Mouse (Mus musculus) forebrain, embryonic 14.5 days (tissue): ENCODE results near the gene Iqsec1. TPM values are rescaled to one million over a fixed set of nuclear protein-coding genes. Genes with fewer than 3 reads are reported as not detected.

Experiments used
- ATAC-seq: fragments of 200-750 bp; cut with Nextera tagmentation; 2 replicates; pipeline ENCODE4 v1.8.0; 2017; ENCODE audit warnings: mild to moderate bottlenecking, moderate library complexity
- DNase-seq: peaks from one replicate; pipeline ENCODE4 v3.0.0-alpha.2; 2015; ENCODE audit warnings: low spot score
- H3K27ac ChIP-seq: fragments of 300-500 bp; sonication (generic); 2 replicates; pipeline ENCODE4 v1.5.1; 2014; ENCODE audit warnings: low read depth, mild to moderate bottlenecking, control low read depth, low read length, moderate library complexity
- H3K27me3 ChIP-seq: fragments of 300-500 bp; sonication (generic); replicated peaks from 2 replicates; pipeline ENCODE4 v1.6.1; 2014; ENCODE audit warnings: low read length, control low read depth, mixed read lengths; ENCODE audit not compliant: control insufficient read depth, insufficient read depth
- H3K36me3 ChIP-seq: fragments of 300-500 bp; sonication (generic); 2 replicates; pipeline ENCODE4 v1.6.1; 2014; ENCODE audit warnings: low read length, control low read depth; ENCODE audit not compliant: control insufficient read depth, insufficient read depth
- H3K4me1 ChIP-seq: fragments of 300-500 bp; sonication (generic); 2 replicates; pipeline ENCODE4 v1.6.1; 2014; ENCODE audit warnings: antibody characterized with exemption, low read length, control low read depth; ENCODE audit not compliant: control insufficient read depth, insufficient read depth
- H3K4me2 ChIP-seq: fragments of 300-500 bp; sonication (generic); 2 replicates; pipeline ENCODE4 v1.6.1; 2014; ENCODE audit warnings: mild to moderate bottlenecking, control low read depth, low read length
- H3K4me3 ChIP-seq: fragments of 300-500 bp; sonication (generic); 2 replicates; pipeline ENCODE4 v1.5.1; 2014; ENCODE audit warnings: low read depth, low read length, control low read depth
- H3K9ac ChIP-seq: fragments of 300-500 bp; sonication (generic); 2 replicates; pipeline ENCODE4 v1.6.1; 2014; ENCODE audit warnings: mild to moderate bottlenecking, low read length, control low read depth, moderate library complexity
- H3K9me3 ChIP-seq: fragments of 300-500 bp; sonication (generic); replicated peaks from 2 replicates; pipeline ENCODE4 v1.6.1; 2016; ENCODE audit warnings: low read length, control low read depth, mixed read lengths; ENCODE audit not compliant: control insufficient read depth
- WGBS: fragments of 180-500 bp; shearing (Covaris S2); extraction: QIAGEN DNeasy Blood & Tissue Kit; methylation state at CpG from one replicate; pipeline ENCODE4 v1.1.7; 2014; 5-methylcytosine and 5-hydroxymethylcytosine counted together
- polyA plus RNA-seq: library from polyadenylated mRNA; unstranded; fragments of >200 nt; fragmentation: Nextera tagmentation; extraction: Ambion mirVana; gene quantifications from 2 replicates; pipeline ENCODE4 v1.2.1, GENCODE M21; 2014

The Iqsec1 gene
- polyA plus RNA-seq, 1 experiment from 2014 or later, result 15.0 TPM

- H3K27me3 ChIP-seq, result no peaks in the 10 kb centered on the region
- no peak for DNase-seq
- no peaks in the 10 kb centered on the region for H3K9me3 ChIP-seq
- 83% methylated on average over 2 of the region's 2 CpGs for WGBS
- H3K4me2 ChIP-seq, result no peak overlapping the region
- no peak overlapping the region for H3K9ac ChIP-seq
- H3K36me3 ChIP-seq, result no peaks in the 10 kb centered on the region
- H3K4me1 ChIP-seq, result peaks cover 40% of the 10 kb centered on the region
- ATAC-seq, result peak; percentile 15; the same call in 1 of the 2 replicates
- H3K4me3 ChIP-seq, result no peak overlapping the region
- H3K27ac ChIP-seq, result peak overlapping the region; percentile 75
Measured at GRCm38 (mm10) chr6:90703782-90704181, 284.7 kb downstream of the Iqsec1 start.

DNA sequence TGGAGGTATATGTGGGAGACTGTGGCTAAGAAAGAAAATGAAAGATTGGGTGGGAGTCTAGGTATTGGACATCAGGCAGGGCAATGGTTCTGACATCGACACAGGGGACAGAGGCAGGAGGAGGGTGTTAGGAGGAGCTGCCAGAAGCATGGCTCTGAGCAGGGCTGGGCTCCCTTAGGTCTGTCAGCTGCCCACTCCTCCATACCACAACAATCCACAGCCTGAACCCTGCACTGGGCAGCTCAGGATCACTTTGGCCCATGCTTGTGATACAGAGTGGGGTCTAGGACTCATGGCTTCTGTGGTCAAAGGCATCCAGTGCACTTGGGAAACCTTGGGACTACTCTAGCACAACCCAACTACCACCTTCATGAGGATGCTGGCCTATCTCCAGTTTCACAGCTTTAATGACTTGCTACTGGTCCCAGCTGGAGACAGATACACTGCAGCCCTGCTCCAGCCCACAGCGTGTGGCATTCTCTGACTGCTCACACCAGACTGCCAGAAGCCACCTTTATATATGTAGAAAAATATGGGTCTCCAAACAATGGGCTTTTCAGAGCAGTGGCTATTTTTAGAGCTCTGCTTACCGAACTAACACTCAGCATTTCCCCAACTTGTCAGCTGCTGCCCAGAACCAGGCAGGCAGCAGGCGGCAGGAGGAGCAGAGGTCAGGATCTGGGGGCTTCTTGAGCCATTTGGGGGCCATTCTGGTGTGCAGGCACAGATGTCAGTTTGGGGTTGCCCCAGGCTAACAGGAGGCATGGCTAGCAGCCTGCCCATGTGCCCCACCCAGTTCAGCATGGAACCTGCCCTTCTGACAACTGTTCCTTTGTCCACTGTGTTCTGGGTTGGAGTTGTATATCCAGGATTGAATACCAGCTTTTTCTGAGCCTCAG lies 285.4 kb downstream of the Iqsec1 start:
- DNase-seq, result peak; percentile 63
- Histone ChIP-seq H3K4me2 (no peak overlapping the region), H3K4me1 (peaks cover 40% of the 10 kb centered on the region), H3K27me3 (no peaks in the 10 kb centered on the region), H3K4me3 (no peak overlapping the region), H3K36me3 (no peaks in the 10 kb centered on the region), H3K27ac (peak overlapping the region; percentile 75), H3K9ac (no peak overlapping the region), H3K9me3 (no peaks in the 10 kb centered on the region)
- ATAC-seq, result peak; percentile 26; the same call in 1 of the 2 replicates
- WGBS, result 24% methylated on average over 4 of the region's 4 CpGs

DNA sequence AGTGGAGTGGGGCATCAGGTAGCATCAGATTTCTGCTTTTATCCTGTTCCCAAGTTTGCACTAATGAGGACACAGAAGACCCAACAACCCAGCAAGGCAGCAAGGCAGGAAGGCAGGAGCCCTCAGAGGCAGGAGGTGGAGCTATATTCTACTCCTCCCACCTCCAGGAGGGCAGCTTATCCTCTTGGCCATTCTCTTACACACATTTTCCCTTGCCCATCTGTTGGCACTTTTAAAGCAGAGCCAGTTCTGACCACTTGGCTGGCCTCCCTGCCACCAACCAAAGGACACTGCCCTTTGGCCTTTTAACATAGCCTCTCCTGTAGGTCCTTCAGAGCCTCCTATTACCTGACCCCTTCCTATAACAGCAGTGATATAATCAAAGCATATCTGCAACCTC lies 286.3 kb downstream of the Iqsec1 start:
- H3K4me1 ChIP-seq, result peaks cover 40% of the 10 kb centered on the region
- no peaks in the 10 kb centered on the region for H3K9me3 ChIP-seq
- no peak for DNase-seq
- no peak overlapping the region for H3K4me2 ChIP-seq
- no peaks in the 10 kb centered on the region for H3K27me3 ChIP-seq
- H3K36me3 ChIP-seq, result no peaks in the 10 kb centered on the region
- H3K4me3 ChIP-seq, result no peak overlapping the region
- ATAC-seq, result no peak
- no peak overlapping the region for H3K9ac ChIP-seq
- H3K27ac ChIP-seq, result 0 out of 2 replicates have a peak overlapping the region, but pooled peaks have one; percentile 75

- 87% methylated on average over 2 of the region's 2 CpGs for whole genome bisulfite sequencing
- H3K9ac ChIP-seq, result no peak overlapping the region
- H3K36me3 ChIP-seq, result no peaks in the 10 kb centered on the region
- H3K4me3 ChIP-seq, result no peak overlapping the region
- no peak overlapping the region for H3K27ac ChIP-seq
- H3K9me3 ChIP-seq, result no peaks in the 10 kb centered on the region
- no peak overlapping the region for H3K4me2 ChIP-seq
- peaks cover 35% of the 10 kb centered on the region for H3K4me1 ChIP-seq
- DNase-seq (no peak), ATAC-seq (no peak)
- H3K27me3 ChIP-seq, result no peaks in the 10 kb centered on the region
Measured at GRCm38 (mm10) chr6:90701391-90701790, 287.1 kb downstream of the Iqsec1 start.

- peaks cover 33% of the 10 kb centered on the region for H3K4me1 ChIP-seq
- H3K27ac ChIP-seq, result no peak overlapping the region
- 91% methylated on average over 2 of the region's 2 CpGs for WGBS
- DNase-seq (no peak), ATAC-seq (no peak)
- H3K9ac ChIP-seq, result no peak overlapping the region
- no peak overlapping the region for H3K4me2 ChIP-seq
- no peaks in the 10 kb centered on the region for H3K36me3 ChIP-seq
- no peaks in the 10 kb centered on the region for H3K9me3 ChIP-seq
- H3K4me3 ChIP-seq, result no peak overlapping the region
- no peaks in the 10 kb centered on the region for H3K27me3 ChIP-seq
Measured at GRCm38 (mm10) chr6:90700737-90701136, 287.7 kb downstream of the Iqsec1 start.

GRCm38 (mm10) chr6:90700068-90700467 lies 288.4 kb downstream of the Iqsec1 start:
- Histone ChIP-seq H3K27me3 (no peaks in the 10 kb centered on the region), H3K4me2 (no peak overlapping the region), H3K9ac (no peak overlapping the region), H3K36me3 (no peaks in the 10 kb centered on the region), H3K4me3 (no peak overlapping the region), H3K9me3 (no peaks in the 10 kb centered on the region), H3K27ac (no peak overlapping the region), H3K4me1 (peaks cover 29% of the 10 kb centered on the region)
- ATAC-seq (no peak), DNase-seq (no peak)
- WGBS, result 75% methylated on average over 1 of the region's 1 CpGs

GRCm38 (mm10) chr6:90698843-90699242 lies 289.6 kb downstream of the Iqsec1 start:
- peaks cover 11% of the 10 kb centered on the region for H3K36me3 ChIP-seq
- 70% methylated on average over 6 of the region's 6 CpGs for WGBS
- no peaks in the 10 kb centered on the region for H3K27me3 ChIP-seq
- H3K27ac ChIP-seq, result no peak overlapping the region; the same call in 1 of the 2 replicates
- no peak for DNase-seq
- peaks cover 16% of the 10 kb centered on the region for H3K4me1 ChIP-seq
- no peak overlapping the region for H3K4me3 ChIP-seq
- 0 out of 2 replicates have a peak overlapping the region, but pooled peaks have one; percentile 13 for H3K9ac ChIP-seq
- ATAC-seq, result no peak
- no peak overlapping the region for H3K4me2 ChIP-seq
- no peaks in the 10 kb centered on the region for H3K9me3 ChIP-seq

DNA sequence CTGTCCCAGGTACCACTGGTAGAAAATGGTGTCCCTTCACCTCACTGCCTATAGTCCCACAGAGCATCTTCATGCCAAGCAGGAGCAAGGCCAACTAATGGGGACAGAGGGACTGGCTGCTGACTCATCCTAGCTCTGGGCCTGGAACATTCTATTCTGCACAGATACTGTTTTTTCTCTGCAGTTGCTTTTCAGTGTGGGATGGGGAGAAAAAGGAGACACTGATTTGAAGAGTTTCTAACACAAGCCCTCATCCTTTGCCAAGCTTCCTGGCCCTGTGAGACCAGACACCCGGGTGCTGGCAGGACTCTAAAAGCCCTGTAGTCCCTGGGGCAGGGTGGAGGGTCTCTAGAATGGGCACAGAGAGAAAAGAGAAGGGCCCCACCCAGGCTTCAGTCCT lies 292.7 kb downstream of the Iqsec1 start:
- no peak overlapping the region for H3K4me2 ChIP-seq
- peaks cover 36% of the 10 kb centered on the region for H3K36me3 ChIP-seq
- H3K9ac ChIP-seq, result no peak overlapping the region; the same call in 1 of the 2 replicates
- WGBS, result 84% methylated on average over 1 of the region's 1 CpGs
- H3K9me3 ChIP-seq, result no peaks in the 10 kb centered on the region
- no peak for ATAC-seq
- 0 out of 2 replicates have a peak, but pooled peaks cover 2% of the 10 kb centered on the region for H3K4me1 ChIP-seq
- no peak overlapping the region for H3K27ac ChIP-seq
- no peak overlapping the region for H3K4me3 ChIP-seq
- no peaks in the 10 kb centered on the region for H3K27me3 ChIP-seq
- no peak for DNase-seq

GRCm38 (mm10) chr6:90692404-90692803 lies 296.1 kb downstream of the Iqsec1 start:
- Histone ChIP-seq H3K4me2 (no peak overlapping the region), H3K27me3 (no peaks in the 10 kb centered on the region), H3K9me3 (no peaks in the 10 kb centered on the region), H3K9ac (no peak overlapping the region), H3K36me3 (peaks cover 65% of the 10 kb centered on the region), H3K27ac (no peak overlapping the region), H3K4me3 (no peak overlapping the region), H3K4me1 (no peaks in the 10 kb centered on the region)
- DNase-seq, result no peak
- WGBS, result 83% methylated on average over 2 of the region's 2 CpGs
- ATAC-seq, result no peak
